In the genomic region with DNA sequence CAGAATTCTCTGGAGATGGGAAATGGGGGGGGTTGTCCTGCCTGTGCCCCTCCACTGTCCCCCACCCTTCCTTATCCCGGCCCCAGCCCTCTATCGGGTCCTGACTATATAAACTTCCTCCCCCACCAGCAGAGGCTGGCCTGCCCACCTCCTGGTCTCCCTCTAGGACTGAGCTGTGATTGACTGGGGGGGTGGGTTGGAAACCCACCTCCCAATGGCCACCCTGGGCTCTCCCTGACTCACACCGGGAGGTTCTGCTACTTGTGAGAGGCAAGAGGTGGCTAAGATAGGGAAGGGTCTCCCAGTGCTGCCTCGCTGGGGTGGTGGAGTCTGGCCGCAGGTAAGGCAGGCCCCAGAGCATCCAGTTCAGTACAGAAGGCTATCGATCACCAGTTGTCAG, we compare ENCODE assay signal across 16 mouse cellular contexts. TPM values are rescaled to one million over a fixed set of nuclear protein-coding genes. Genes with fewer than 3 reads are reported as not detected.
A peak's percentile ranks its signal among the peaks of the same experiment; 100 is the strongest.
DNase-seq lines count a peak whose midpoint lies in the region; ATAC-seq lines count a peak whose summit lies in the region.
"Had no signal": no experiment of that assay in that cellular context is flagged by ENCODE, and none has a peak within 500 bp of the region (broad histone marks: within the 10 kb centered on the region; RNA-seq: fewer than 3 reads in every experiment).

No protein-coding gene starts in this region.

- ATAC-seq in heart, embryonic 13.5 days (ENCODE audit: extremely low read depth, insufficient number of reproducible peaks, low FRiP score, low TSS enrichment), result no peak
- ATAC-seq in megakaryocyte, adult 5-6 weeks (ENCODE audit: poor library complexity, severe bottlenecking), result no peak
- ATAC-seq in intestine, embryonic 15.5 days, result no peak
- no peak for ATAC-seq in stomach, embryonic 15.5 days (ENCODE audit: insufficient read depth, low FRiP score, low read depth)
- ATAC-seq: forebrain, embryonic 16.5 days had no signal

- 66% methylated on average over 6 of the region's 6 CpGs for WGBS in heart, embryonic 13.5 days
- 63% methylated on average over 6 of the region's 6 CpGs for WGBS in intestine, embryonic 15.5 days
- WGBS in stomach, embryonic 15.5 days, result 50% methylated on average over 6 of the region's 6 CpGs

- intact Hi-C loops in heart, postnatal 14 days (cut with DNase I), result no loop called here

- H3K4me1 ChIP-seq in heart, embryonic 13.5 days, result peaks cover 45% of the 10 kb centered on the region
- peaks cover 67% of the 10 kb centered on the region for H3K4me1 ChIP-seq in megakaryocyte, embryonic 14.5 days
- H3K4me1 ChIP-seq in intestine, embryonic 15.5 days (replicated peaks), result peaks cover 36% of the 10 kb centered on the region
- H3K4me1 ChIP-seq in stomach, embryonic 15.5 days, result peaks cover 42% of the 10 kb centered on the region

- H3K36me3 ChIP-seq in heart, embryonic 13.5 days, result peaks cover 56% of the 10 kb centered on the region
- peaks cover 96% of the 10 kb centered on the region for H3K36me3 ChIP-seq in megakaryocyte, embryonic 14.5 days (replicated peaks; ENCODE audit: low read length)
- peaks cover 32% of the 10 kb centered on the region for H3K36me3 ChIP-seq in intestine, embryonic 15.5 days
- peaks cover 31% of the 10 kb centered on the region for H3K36me3 ChIP-seq in stomach, embryonic 15.5 days

- H3K4me3 ChIP-seq in heart, embryonic 13.5 days, result peak overlapping the region; percentile 34
- peak overlapping the region; percentile 87 for H3K4me3 ChIP-seq in megakaryocyte, embryonic 14.5 days (replicated peaks)
- H3K4me3 ChIP-seq in intestine, embryonic 15.5 days (replicated peaks), result peak overlapping the region; percentile 22; the same call in 1 of the 2 replicates
- no peak overlapping the region for H3K4me3 ChIP-seq in stomach, embryonic 15.5 days (replicated peaks)
- H3K4me3 ChIP-seq: neural tube, embryonic 15.5 days had no signal

- H3K27ac ChIP-seq in heart, embryonic 13.5 days (replicated peaks), result peak overlapping the region; percentile 81
- H3K27ac ChIP-seq in intestine, embryonic 15.5 days, result peak overlapping the region; percentile 92
- peak overlapping the region; percentile 86; the same call in 1 of the 2 replicates for H3K27ac ChIP-seq in stomach, embryonic 15.5 days
- H3K27ac ChIP-seq: neural tube, embryonic 15.5 days had no signal

- DNase-seq in heart, postnatal 14 days, result no peak
- no peak for DNase-seq in kidney, postnatal 25 days
- no peak for DNase-seq in embryo, embryonic 11 days
- DNase-seq: adrenal gland, adult 2 months; cerebellum, adult 11-12 months; gastrocnemius, postnatal 25 days; right cerebral cortex, postnatal 4 days had no signal

- H3K27me3 ChIP-seq in heart, embryonic 13.5 days (replicated peaks), result no peaks in the 10 kb centered on the region
- no peaks in the 10 kb centered on the region for H3K27me3 ChIP-seq in megakaryocyte, embryonic 14.5 days (replicated peaks)
- H3K27me3 ChIP-seq in intestine, embryonic 15.5 days (replicated peaks), result no peaks in the 10 kb centered on the region
- no peaks in the 10 kb centered on the region for H3K27me3 ChIP-seq in stomach, embryonic 15.5 days (replicated peaks)
- H3K27me3 ChIP-seq: neural tube, embryonic 15.5 days had no signal

- no peaks in the 10 kb centered on the region for H3K9me3 ChIP-seq in heart, embryonic 13.5 days
- H3K9me3 ChIP-seq in megakaryocyte, embryonic 14.5 days, result no peaks in the 10 kb centered on the region
- no peaks in the 10 kb centered on the region for H3K9me3 ChIP-seq in intestine, embryonic 15.5 days
- no peaks in the 10 kb centered on the region for H3K9me3 ChIP-seq in stomach, embryonic 15.5 days
- H3K9me3 ChIP-seq: neural tube, embryonic 15.5 days had no signal

- peak overlapping the region; percentile 64 for H3K9ac ChIP-seq in heart, embryonic 13.5 days
- H3K9ac ChIP-seq in intestine, embryonic 15.5 days, result 0 out of 2 replicates have a peak overlapping the region, but pooled peaks have one; percentile 31
- H3K9ac ChIP-seq in stomach, embryonic 15.5 days, result no peak overlapping the region
- H3K9ac ChIP-seq: neural tube, embryonic 15.5 days had no signal

- peak overlapping the region; percentile 50 for H3K4me2 ChIP-seq in heart, embryonic 13.5 days
- peak overlapping the region; percentile 49 for H3K4me2 ChIP-seq in intestine, embryonic 15.5 days (replicated peaks)
- H3K4me2 ChIP-seq in stomach, embryonic 15.5 days, result peak overlapping the region; percentile 40; the same call in 1 of the 2 replicates
- H3K4me2 ChIP-seq: neural tube, embryonic 15.5 days had no signal

RNA-seq across cellular contexts. Expression of a gene that starts 12.4 kb away (rescaled TPM):
- polyA plus RNA-seq in heart, embryonic 13.5 days (2015; fragmentation: Nextera tagmentation; extraction: Ambion mirVana), result 72.4 and 80.9 TPM in 2 replicates
- 10 to 100 TPM; 21.7 to 24.0 TPM for total RNA-seq in heart, postnatal 14 days (2021)
- polyA plus RNA-seq in megakaryocyte, embryonic 14.5 days (2012; ENCODE audit: insufficient read depth, low replicate concordance), result 22.2 and 23.8 TPM in 2 replicates
- total RNA-seq in megakaryocyte, adult 5-6 weeks (2015), result 10.6 and 15.7 TPM in 2 replicates
- 7.8 TPM in 2 replicates for total RNA-seq in megakaryocyte, adult 5-6 weeks (2017)
- 90.3 and 94.8 TPM in 2 replicates for polyA plus RNA-seq in intestine, embryonic 15.5 days (2015; fragmentation: Nextera tagmentation; extraction: Ambion mirVana)
- 86.0 and 86.2 TPM in 2 replicates for polyA plus RNA-seq in stomach, embryonic 15.5 days (2015; fragmentation: Nextera tagmentation; extraction: Ambion mirVana)

RNA-seq across cellular contexts. Expression of a gene that starts 20.7 kb away (rescaled TPM):
- 3.4 and 4.2 TPM in 2 replicates for polyA plus RNA-seq in heart, embryonic 13.5 days (2015; fragmentation: Nextera tagmentation; extraction: Ambion mirVana)
- total RNA-seq in heart, postnatal 14 days (2021), result 1 to 10 TPM; 2.2 to 2.6 TPM
- polyA plus RNA-seq in megakaryocyte, embryonic 14.5 days (2012; ENCODE audit: insufficient read depth, low replicate concordance), result 89.7 and 142 TPM in 2 replicates
- total RNA-seq in megakaryocyte, adult 5-6 weeks (2015), result 36.7 and 38.7 TPM in 2 replicates
- 59.2 and 67.8 TPM in 2 replicates for total RNA-seq in megakaryocyte, adult 5-6 weeks (2017)
- polyA plus RNA-seq in intestine, embryonic 15.5 days (2015; fragmentation: Nextera tagmentation; extraction: Ambion mirVana), result 18.7 and 19.0 TPM in 2 replicates
- 9.8 and 10.0 TPM in 2 replicates for polyA plus RNA-seq in stomach, embryonic 15.5 days (2015; fragmentation: Nextera tagmentation; extraction: Ambion mirVana)

RNA-seq across cellular contexts. Expression of a gene that starts 23.0 kb away (rescaled TPM):
- 0.09 and 0.11 TPM in 2 replicates for polyA plus RNA-seq in heart, embryonic 13.5 days (2015; fragmentation: Nextera tagmentation; extraction: Ambion mirVana)
- total RNA-seq in heart, postnatal 14 days (2021), result under 1 TPM; 0.10 to 0.19 TPM
- polyA plus RNA-seq in megakaryocyte, embryonic 14.5 days (2012; ENCODE audit: insufficient read depth, low replicate concordance), result not detected in 2 replicates
- not detected in 2 replicates for total RNA-seq in megakaryocyte, adult 5-6 weeks (2015)
- total RNA-seq in megakaryocyte, adult 5-6 weeks (2017), result 0.18 TPM in 1 of 2 replicates, not detected in the other
- 0.11 TPM in 2 replicates for polyA plus RNA-seq in intestine, embryonic 15.5 days (2015; fragmentation: Nextera tagmentation; extraction: Ambion mirVana)
- polyA plus RNA-seq in stomach, embryonic 15.5 days (2015; fragmentation: Nextera tagmentation; extraction: Ambion mirVana), result 0.27 and 0.34 TPM in 2 replicates
- total RNA-seq: common myeloid progenitor, adult 5-6 weeks; gastrocnemius, postnatal 25 days; monocyte, adult 5-6 weeks had no signal

RNA-seq across cellular contexts. Expression of a gene that starts 26.5 kb away (rescaled TPM):
- polyA plus RNA-seq in heart, embryonic 13.5 days (2015; fragmentation: Nextera tagmentation; extraction: Ambion mirVana), result 95.6 and 100 TPM in 2 replicates
- 10 to 100 TPM; 81.8 to 93.4 TPM for total RNA-seq in heart, postnatal 14 days (2021)
- 418 and 597 TPM in 2 replicates for polyA plus RNA-seq in megakaryocyte, embryonic 14.5 days (2012; ENCODE audit: insufficient read depth, low replicate concordance)
- total RNA-seq in megakaryocyte, adult 5-6 weeks (2015), result 118 and 121 TPM in 2 replicates
- total RNA-seq in megakaryocyte, adult 5-6 weeks (2017), result 92.1 and 134 TPM in 2 replicates
- 108 and 116 TPM in 2 replicates for polyA plus RNA-seq in intestine, embryonic 15.5 days (2015; fragmentation: Nextera tagmentation; extraction: Ambion mirVana)
- 137 and 140 TPM in 2 replicates for polyA plus RNA-seq in stomach, embryonic 15.5 days (2015; fragmentation: Nextera tagmentation; extraction: Ambion mirVana)

RNA-seq across cellular contexts. Expression of a gene that starts 30.7 kb away (rescaled TPM):
- 0.60 and 0.67 TPM in 2 replicates for polyA plus RNA-seq in heart, embryonic 13.5 days (2015; fragmentation: Nextera tagmentation; extraction: Ambion mirVana)
- total RNA-seq in heart, postnatal 14 days (2021), result under 1 TPM; 0.41 to 0.43 TPM
- polyA plus RNA-seq in megakaryocyte, embryonic 14.5 days (2012; ENCODE audit: insufficient read depth, low replicate concordance), result 2.7 and 4.5 TPM in 2 replicates
- total RNA-seq in megakaryocyte, adult 5-6 weeks (2015), result 0.18 and 0.29 TPM in 2 replicates
- total RNA-seq in megakaryocyte, adult 5-6 weeks (2017), result 0.26 and 0.77 TPM in 2 replicates
- 0.52 and 1.1 TPM in 2 replicates for polyA plus RNA-seq in intestine, embryonic 15.5 days (2015; fragmentation: Nextera tagmentation; extraction: Ambion mirVana)
- 0.83 and 0.94 TPM in 2 replicates for polyA plus RNA-seq in stomach, embryonic 15.5 days (2015; fragmentation: Nextera tagmentation; extraction: Ambion mirVana)
- total RNA-seq: monocyte, adult 5-6 weeks had no signal
